Mouse (Mus musculus) erythroblast, embryonic 14.5 days (primary cell): ENCODE data around the gene Bicdl1.

Experiments used
- GATA1 ChIP-seq: IDR thresholded peaks from 2 replicates; pipeline ENCODE4 v1.6.1; 2012; ENCODE audit warnings: low read length, inconsistent platforms, mixed read lengths
- TAL1 ChIP-seq: IDR thresholded peaks from 3 replicates; pipeline ENCODE4 v1.6.1; 2012; ENCODE audit warnings: low read length, inconsistent platforms, mixed read lengths

- TF ChIP-seq TAL1 (no peak), GATA1 (no peak)
Observed at GRCm38 (mm10) chr5:115775350-115775749, 43.9 kb upstream of the Bicdl1 start.
